Mouse (Mus musculus) neural tube, embryonic 15.5 days (tissue): ENCODE data around the gene Pard6b. TPM values are rescaled to one million over a fixed set of nuclear protein-coding genes. Genes with fewer than 3 reads are reported as not detected.
A peak's percentile ranks its signal among the peaks of the same experiment; 100 is the strongest.

Source experiments
- ATAC-seq: fragments of 200-750 bp; cut with Nextera tagmentation; 2 replicates; pipeline ENCODE4 v1.8.0; 2017; ENCODE audit warnings: mild to moderate bottlenecking, moderate TSS enrichment, moderate library complexity; ENCODE audit not compliant: low FRiP score
- H3K27ac ChIP-seq: fragments of 300-500 bp; sonication (generic); replicated peaks from 2 replicates; pipeline ENCODE4 v1.5.1; 2015; ENCODE audit warnings: mild to moderate bottlenecking, inconsistent platforms
- H3K27me3 ChIP-seq: fragments of 300-500 bp; sonication (generic); replicated peaks from 2 replicates; pipeline ENCODE4 v1.6.1; 2015; ENCODE audit warnings: inconsistent platforms
- H3K36me3 ChIP-seq: fragments of 300-500 bp; sonication (generic); 2 replicates; pipeline ENCODE4 v1.6.1; 2015; ENCODE audit warnings: inconsistent platforms
- H3K4me1 ChIP-seq: fragments of 300-500 bp; sonication (generic); 2 replicates; pipeline ENCODE4 v1.6.1; 2015; ENCODE audit warnings: inconsistent platforms
- H3K4me2 ChIP-seq: fragments of 300-500 bp; sonication (generic); 2 replicates; pipeline ENCODE4 v1.6.1; 2015; ENCODE audit warnings: inconsistent platforms, mild to moderate bottlenecking, moderate library complexity
- H3K4me3 ChIP-seq: fragments of 300-500 bp; sonication (generic); replicated peaks from 2 replicates; pipeline ENCODE4 v1.5.1; 2015; ENCODE audit warnings: mild to moderate bottlenecking, inconsistent platforms
- H3K9ac ChIP-seq: fragments of 300-500 bp; sonication (generic); replicated peaks from 2 replicates; pipeline ENCODE4 v1.6.1; 2015; ENCODE audit warnings: mild to moderate bottlenecking, inconsistent platforms
- H3K9me3 ChIP-seq: fragments of 300-500 bp; sonication (generic); replicated peaks from 2 replicates; pipeline ENCODE4 v1.6.1; 2016; ENCODE audit warnings: inconsistent platforms
- WGBS: fragments of 180-500 bp; shearing (Covaris S2); methylation state at CpG from one replicate; pipeline ENCODE4 v1.1.7; 2015; ENCODE audit warnings: mixed read lengths; 5-methylcytosine and 5-hydroxymethylcytosine counted together
- polyA plus RNA-seq: library from polyadenylated mRNA; unstranded; fragments of >200 nt; fragmentation: Nextera tagmentation; extraction: Ambion mirVana; gene quantifications from 2 replicates; pipeline ENCODE4 v1.2.1, GENCODE M21; 2015

Gene Pard6b
- 6.6 and 6.8 TPM in 2 replicates for polyA plus RNA-seq

DNA sequence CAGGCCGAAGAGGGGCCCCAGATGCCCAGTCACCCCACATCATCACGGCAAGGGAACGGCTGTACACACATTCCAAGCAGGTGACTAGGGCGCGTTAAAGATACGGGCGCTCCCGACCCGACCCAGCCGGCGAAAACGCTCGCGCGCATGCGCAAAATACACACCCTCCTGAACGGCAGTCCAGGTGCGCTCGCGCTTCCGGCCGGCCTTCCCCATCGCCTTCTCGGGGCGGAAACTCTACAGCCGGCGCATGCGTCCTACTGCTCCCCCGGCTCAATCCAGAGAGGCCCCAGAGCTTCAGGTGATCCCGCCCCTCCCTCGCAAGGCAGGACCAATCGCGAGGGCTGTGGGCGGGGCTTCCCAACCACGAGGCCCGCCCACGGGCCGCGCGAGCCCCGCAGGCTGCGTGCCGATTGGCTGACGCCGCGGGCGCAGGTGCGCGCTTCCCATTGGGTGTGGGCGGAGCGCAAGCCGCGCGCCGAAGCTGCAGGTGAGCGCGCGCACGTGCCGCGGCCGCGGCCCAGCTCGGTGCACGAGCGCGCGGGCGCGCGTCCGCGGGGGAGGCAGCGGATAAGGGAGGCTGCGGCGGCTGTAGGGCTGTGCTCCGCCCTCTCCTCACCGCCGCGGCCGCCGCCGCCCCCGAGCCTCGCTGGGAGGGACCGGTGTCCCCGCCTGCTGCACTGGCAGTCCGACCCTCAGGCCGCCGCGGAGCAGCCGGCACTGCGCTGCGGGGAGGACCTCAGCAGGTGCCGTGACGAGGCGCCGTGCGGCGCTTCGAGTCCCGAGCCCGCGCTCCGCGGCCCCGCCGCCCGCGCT, at the start of gene Pard6b:
Gene Pard6b (plus strand): TSS at position 574 of the 816 bp plus-strand sequence.
- H3K9me3 ChIP-seq = no peaks in the 10 kb centered on the region
- H3K4me2 ChIP-seq = peak within 1 kb of the TSS; percentile 93
- H3K27ac ChIP-seq = peak within 1 kb of the TSS; percentile 93
- H3K36me3 ChIP-seq = no peaks in the 10 kb centered on the region
- H3K4me3 ChIP-seq = peak within 1 kb of the TSS; percentile 65
- WGBS = under 1% methylated on average over 95 of the region's 110 CpGs
- peaks cover 7% of the 10 kb centered on the region; the same call in 1 of the 2 replicates for H3K27me3 ChIP-seq
- peak within 1 kb of the TSS; percentile 71 for H3K9ac ChIP-seq
- ATAC-seq = peak; percentile 95
- peaks cover 30% of the 10 kb centered on the region for H3K4me1 ChIP-seq

DNA sequence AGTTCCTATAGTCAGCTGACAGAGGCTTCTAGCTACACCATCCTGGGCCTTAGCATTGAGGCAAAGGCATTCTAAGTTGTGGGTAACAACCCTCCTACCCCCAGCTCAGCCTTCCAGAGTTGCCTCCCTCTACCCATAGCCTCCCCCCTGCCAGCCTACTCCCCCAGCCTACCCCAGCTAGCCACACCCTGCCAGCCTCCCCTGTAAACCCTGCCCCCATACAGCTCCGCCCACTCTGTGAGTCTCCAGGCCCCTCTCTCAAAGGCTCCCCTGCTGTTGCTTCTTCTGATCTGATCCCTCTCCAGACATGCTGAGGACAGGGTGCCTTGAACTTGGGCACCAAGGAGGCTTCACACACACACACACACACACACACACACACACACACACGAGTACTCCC, 49.0 kb upstream of the Pard6b start:
- 72% methylated on average over 2 of the region's 2 CpGs for WGBS
- Histone ChIP-seq H3K27ac (no peak overlapping the region), H3K4me1 (0 out of 2 replicates have a peak, but pooled peaks cover 2% of the 10 kb centered on the region), H3K4me3 (no peak overlapping the region), H3K9me3 (no peaks in the 10 kb centered on the region), H3K4me2 (no peak overlapping the region), H3K27me3 (no peaks in the 10 kb centered on the region), H3K36me3 (no peaks in the 10 kb centered on the region), H3K9ac (no peak overlapping the region)
- no peak for ATAC-seq

DNA sequence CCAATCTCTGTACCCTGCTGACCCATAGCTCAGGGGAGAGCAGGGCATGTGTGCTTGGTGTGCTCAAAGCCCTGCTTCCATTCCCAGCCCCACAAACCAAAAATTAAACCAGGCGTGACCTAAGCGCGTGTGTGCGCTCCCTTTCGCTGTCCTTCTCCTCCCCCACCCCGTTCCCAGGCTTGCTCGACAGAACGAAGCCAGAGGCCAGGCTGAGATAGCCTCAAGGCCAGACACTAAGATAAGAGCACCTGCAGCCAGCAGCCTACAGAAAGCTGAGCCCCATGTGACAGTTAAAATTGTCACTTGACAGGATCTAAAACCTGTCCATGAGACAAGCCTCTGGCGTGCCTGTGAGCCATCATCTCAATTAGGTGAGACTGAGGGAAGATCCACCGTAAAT, 46.9 kb upstream of the Pard6b start:
- no peaks in the 10 kb centered on the region for H3K9me3 ChIP-seq
- no peaks in the 10 kb centered on the region for H3K27me3 ChIP-seq
- WGBS = 65% methylated on average over 10 of the region's 10 CpGs
- no peak overlapping the region for H3K27ac ChIP-seq
- H3K9ac ChIP-seq = no peak overlapping the region
- no peak overlapping the region for H3K4me3 ChIP-seq
- ATAC-seq = no peak
- no peaks in the 10 kb centered on the region for H3K36me3 ChIP-seq
- H3K4me1 ChIP-seq = peaks cover 7% of the 10 kb centered on the region; the same call in 1 of the 2 replicates
- no peak overlapping the region for H3K4me2 ChIP-seq

DNA sequence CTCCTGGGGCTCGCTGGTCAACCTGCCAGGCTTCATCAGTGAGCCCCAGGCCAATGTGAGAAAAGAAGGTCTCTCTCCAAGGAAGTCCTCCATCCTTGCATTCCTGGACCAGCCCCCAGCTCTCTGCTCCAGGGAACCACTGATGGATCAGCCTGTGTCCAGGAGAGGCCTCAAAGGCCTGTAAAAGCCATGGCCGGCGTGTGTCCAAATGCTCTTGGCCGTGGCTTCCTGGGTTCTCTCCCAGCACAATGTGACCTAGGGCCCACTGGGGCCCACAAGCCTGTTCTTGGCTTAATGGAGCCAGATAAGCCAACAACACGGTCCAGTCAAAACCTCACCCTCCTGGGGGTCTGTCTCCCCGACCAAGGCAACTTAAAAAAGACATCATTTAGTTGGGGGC, 44.9 kb upstream of the Pard6b start:
- no peak overlapping the region for H3K4me2 ChIP-seq
- no peak overlapping the region for H3K9ac ChIP-seq
- H3K27me3 ChIP-seq = no peaks in the 10 kb centered on the region
- H3K4me1 ChIP-seq = peaks cover 10% of the 10 kb centered on the region; the same call in 1 of the 2 replicates
- no peak overlapping the region for H3K27ac ChIP-seq
- no peaks in the 10 kb centered on the region for H3K9me3 ChIP-seq
- no peaks in the 10 kb centered on the region for H3K36me3 ChIP-seq
- ATAC-seq = no peak
- no peak overlapping the region for H3K4me3 ChIP-seq
- WGBS = 89% methylated on average over 6 of the region's 6 CpGs

DNA sequence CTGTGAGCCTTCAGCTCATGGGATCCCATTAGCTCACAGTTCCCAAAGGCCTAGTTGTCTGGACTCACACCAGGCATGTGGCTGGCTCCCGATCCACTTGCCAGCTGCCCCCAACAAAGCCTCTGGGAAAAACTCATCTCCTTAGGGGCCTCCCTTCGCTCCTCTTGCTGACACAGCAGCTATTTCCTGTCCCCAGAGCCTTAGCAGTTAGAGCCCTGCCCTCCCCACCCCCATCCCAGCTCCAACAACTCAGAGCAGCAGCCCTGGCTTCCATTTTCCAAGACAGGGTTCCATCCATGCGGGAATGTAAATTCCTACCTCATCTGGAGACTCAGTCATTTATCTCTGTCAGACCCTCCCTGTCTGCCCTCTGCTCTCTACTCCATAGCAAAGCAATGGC, 43.7 kb upstream of the Pard6b start:
- H3K36me3 ChIP-seq = no peaks in the 10 kb centered on the region
- H3K27ac ChIP-seq = no peak overlapping the region
- ATAC-seq = no peak
- H3K9me3 ChIP-seq = no peaks in the 10 kb centered on the region
- H3K4me3 ChIP-seq = no peak overlapping the region
- no peaks in the 10 kb centered on the region for H3K27me3 ChIP-seq
- H3K4me1 ChIP-seq = peaks cover 10% of the 10 kb centered on the region; the same call in 1 of the 2 replicates
- 27% methylated on average over 3 of the region's 3 CpGs for WGBS
- no peak overlapping the region for H3K4me2 ChIP-seq
- no peak overlapping the region for H3K9ac ChIP-seq

DNA sequence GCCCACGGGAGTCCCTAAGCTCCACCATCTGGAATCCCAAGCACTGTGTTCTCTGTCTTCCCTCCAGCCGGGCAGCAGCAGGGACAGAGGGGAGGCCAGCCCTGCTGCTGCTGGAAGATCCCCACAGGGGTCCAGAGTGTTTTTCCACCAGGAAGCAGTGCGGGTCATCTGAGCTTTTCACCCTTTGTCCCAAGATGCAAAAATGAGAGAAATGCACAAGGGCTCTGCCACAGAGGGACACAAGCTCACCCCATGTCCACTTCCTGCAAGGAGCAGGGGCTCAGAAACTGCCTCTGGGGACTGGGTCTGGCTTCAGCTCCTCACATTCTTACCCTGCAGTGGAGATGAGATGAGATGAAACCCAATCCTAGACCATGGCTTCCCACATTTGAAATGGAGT, 40.1 kb upstream of the Pard6b start:
- Histone ChIP-seq H3K9me3 (no peaks in the 10 kb centered on the region), H3K4me3 (no peak overlapping the region), H3K27me3 (no peaks in the 10 kb centered on the region), H3K4me1 (peaks cover 16% of the 10 kb centered on the region; the same call in 1 of the 2 replicates), H3K9ac (no peak overlapping the region), H3K4me2 (no peak overlapping the region), H3K27ac (no peak overlapping the region), H3K36me3 (no peaks in the 10 kb centered on the region)
- WGBS = 51% methylated on average over 3 of the region's 3 CpGs
- ATAC-seq = no peak

DNA sequence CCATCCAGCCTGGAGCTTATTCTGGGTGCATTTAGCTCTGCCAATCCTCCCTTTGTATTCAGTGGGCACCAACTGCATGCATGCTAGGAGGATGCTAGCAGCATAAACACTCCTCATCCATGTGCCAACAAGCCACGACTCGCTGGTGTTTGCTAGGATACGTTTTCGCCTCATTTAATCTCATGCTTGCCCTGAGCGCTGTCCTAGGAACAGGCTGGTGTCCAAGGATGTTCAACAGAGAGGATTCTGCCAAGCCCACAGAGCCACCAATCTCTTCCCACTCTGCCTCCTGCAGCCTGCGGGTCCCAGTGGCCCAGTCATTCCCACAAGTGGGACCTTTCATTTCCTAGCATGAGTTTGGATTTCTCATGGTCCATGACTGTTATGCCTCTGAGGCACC, 38.8 kb upstream of the Pard6b start:
- ATAC-seq = peak; percentile 55; the same call in 1 of the 2 replicates
- H3K4me3 ChIP-seq = no peak overlapping the region
- H3K9ac ChIP-seq = no peak overlapping the region
- no peak overlapping the region for H3K4me2 ChIP-seq
- WGBS = 46% methylated on average over 6 of the region's 6 CpGs
- H3K27ac ChIP-seq = 0 out of 2 replicates have a peak overlapping the region, but pooled peaks have one; percentile 3
- no peaks in the 10 kb centered on the region for H3K27me3 ChIP-seq
- H3K36me3 ChIP-seq = no peaks in the 10 kb centered on the region
- H3K4me1 ChIP-seq = peaks cover 13% of the 10 kb centered on the region; the same call in 1 of the 2 replicates
- no peaks in the 10 kb centered on the region for H3K9me3 ChIP-seq

DNA sequence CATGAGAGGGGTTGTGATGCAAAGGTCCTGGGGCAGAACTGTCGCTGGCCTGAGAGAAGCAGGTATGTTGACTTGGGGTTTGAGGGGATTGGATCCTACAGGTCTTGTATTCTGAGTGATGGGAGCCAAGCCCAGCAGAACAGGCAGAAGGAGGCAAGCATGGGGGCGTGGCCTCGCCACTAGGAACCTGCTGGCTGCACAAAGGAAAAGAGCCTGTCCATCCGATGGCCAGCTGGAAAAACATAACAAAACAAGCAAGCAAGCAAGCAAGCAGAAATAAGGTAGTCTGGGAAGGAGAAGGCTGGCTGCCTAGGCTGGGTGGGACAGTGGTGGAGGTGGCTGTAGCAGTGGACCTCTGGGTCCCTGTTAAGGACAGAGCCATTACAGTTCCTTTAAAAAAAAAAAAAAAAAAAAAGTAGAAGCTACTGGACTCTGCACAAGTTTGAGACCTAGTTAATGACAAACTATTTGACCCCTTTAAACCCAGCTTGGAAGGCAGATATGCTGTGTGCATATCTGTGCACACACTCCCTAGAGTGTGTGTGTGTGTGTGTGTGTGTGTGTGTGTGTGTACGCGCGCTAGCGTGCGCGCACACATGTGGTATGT, 36.0 kb upstream of the Pard6b start:
- peaks cover 15% of the 10 kb centered on the region for H3K27me3 ChIP-seq
- no peak overlapping the region for H3K27ac ChIP-seq
- no peaks in the 10 kb centered on the region for H3K36me3 ChIP-seq
- WGBS = 81% methylated on average over 10 of the region's 10 CpGs
- ATAC-seq = no peak
- no peak overlapping the region for H3K4me2 ChIP-seq
- no peak overlapping the region for H3K9ac ChIP-seq
- no peak overlapping the region for H3K4me3 ChIP-seq
- peaks cover 19% of the 10 kb centered on the region for H3K4me1 ChIP-seq
- no peaks in the 10 kb centered on the region for H3K9me3 ChIP-seq

DNA sequence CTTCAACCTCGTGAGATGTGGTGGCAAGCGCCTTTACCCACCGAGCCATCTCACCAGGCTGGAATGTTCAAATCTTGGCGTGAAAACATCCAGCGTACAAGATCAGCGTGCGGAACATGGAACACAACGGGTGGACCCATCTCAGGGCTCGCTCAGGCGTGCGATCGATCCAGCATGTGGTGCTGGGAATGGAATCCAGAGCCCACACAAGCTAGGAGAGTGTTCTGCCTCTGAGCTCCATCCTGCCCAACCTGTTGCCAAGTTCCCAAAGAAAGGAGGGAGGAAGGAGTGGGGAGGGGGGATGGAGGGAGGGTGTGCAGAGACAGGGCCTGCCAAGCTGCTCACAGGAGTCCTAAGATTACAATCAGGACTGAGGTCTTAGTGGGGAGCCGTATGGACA, 35.4 kb upstream of the Pard6b start:
- Histone ChIP-seq H3K4me1 (peaks cover 25% of the 10 kb centered on the region), H3K4me3 (no peak overlapping the region), H3K4me2 (no peak overlapping the region), H3K27ac (no peak overlapping the region), H3K27me3 (peaks cover 19% of the 10 kb centered on the region), H3K9me3 (no peaks in the 10 kb centered on the region), H3K36me3 (no peaks in the 10 kb centered on the region), H3K9ac (no peak overlapping the region)
- WGBS = 72% methylated on average over 13 of the region's 13 CpGs
- no peak for ATAC-seq

DNA sequence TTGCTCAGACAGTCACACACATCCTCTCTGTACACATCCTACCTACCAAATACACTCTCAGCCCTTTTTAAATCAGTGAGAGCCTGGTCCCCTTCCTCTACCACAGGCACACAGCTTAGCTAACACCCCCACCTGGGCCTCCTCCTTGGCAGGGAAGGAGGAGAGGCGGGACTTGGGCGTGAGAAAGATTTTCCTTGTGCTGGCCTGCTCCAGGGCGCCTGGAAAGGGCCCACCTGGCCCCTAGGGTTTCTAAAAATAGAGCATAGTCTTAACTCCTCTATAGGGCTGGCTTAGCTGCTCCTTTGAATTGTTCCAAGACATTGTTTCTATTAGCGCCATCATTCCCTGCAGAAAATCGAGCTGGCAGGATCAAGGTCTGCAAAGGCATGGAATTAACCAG, 35.0 kb upstream of the Pard6b start:
- no peak overlapping the region for H3K4me3 ChIP-seq
- H3K27me3 ChIP-seq = peaks cover 20% of the 10 kb centered on the region
- peaks cover 27% of the 10 kb centered on the region for H3K4me1 ChIP-seq
- no peak overlapping the region for H3K4me2 ChIP-seq
- H3K36me3 ChIP-seq = no peaks in the 10 kb centered on the region
- no peak for ATAC-seq
- 40% methylated on average over 5 of the region's 5 CpGs for WGBS
- H3K9ac ChIP-seq = no peak overlapping the region
- H3K9me3 ChIP-seq = no peaks in the 10 kb centered on the region
- H3K27ac ChIP-seq = no peak overlapping the region

DNA sequence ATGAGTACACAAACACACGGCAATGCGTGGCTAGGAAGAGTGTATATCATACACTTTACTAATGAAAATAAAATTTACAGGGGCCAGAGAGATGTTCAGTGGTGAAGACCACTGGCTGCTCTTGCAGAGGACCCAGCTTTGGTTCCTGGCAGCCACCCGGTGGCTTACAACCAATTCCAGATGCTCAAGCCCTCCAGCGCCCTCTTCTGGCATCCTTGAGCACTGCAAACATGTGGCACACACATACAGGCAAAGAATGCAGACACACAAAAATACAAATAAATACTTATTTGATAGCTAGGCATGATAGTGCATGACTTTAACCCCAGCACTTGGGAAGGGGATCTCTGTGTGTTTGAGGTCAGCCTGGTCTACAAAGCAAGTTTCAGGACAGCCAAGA, 34.3 kb upstream of the Pard6b start:
- no peak for ATAC-seq
- 81% methylated on average over 4 of the region's 4 CpGs for WGBS
- peaks cover 27% of the 10 kb centered on the region for H3K27me3 ChIP-seq

More for the DNA sequence above, 34.3 kb upstream of the Pard6b start:
- H3K27ac ChIP-seq = no peak overlapping the region
- no peak overlapping the region for H3K9ac ChIP-seq
- peaks cover 26% of the 10 kb centered on the region for H3K4me1 ChIP-seq
- H3K36me3 ChIP-seq = no peaks in the 10 kb centered on the region
- H3K9me3 ChIP-seq = no peaks in the 10 kb centered on the region
- H3K4me2 ChIP-seq = no peak overlapping the region
- no peak overlapping the region for H3K4me3 ChIP-seq
